Mouse (Mus musculus) heart, postnatal 14 days (tissue): ENCODE measurements around the gene Hoxd4. TPM values are rescaled to one million over a fixed set of nuclear protein-coding genes. Genes with fewer than 3 reads are reported as not detected.

ENCODE experiments used
- DNase-seq, 2 experiments: peaks; one replicate each; pipeline ENCODE4 v3.0.0; 2021 to 2022
- intact Hi-C: fragments of 180-260 bp; cut with DNase I; formaldehyde crosslinking; loops from one replicate; pipeline ENCODE4 v1.15.1; 2025
- long read RNA-seq, 2 experiments: library from polyadenylated mRNA; stranded (forward); transcript quantifications; one replicate each; pipeline ENCODE4 v2.0.0; 2021
- total RNA-seq, 2 experiments: library from RNA; stranded (reverse); gene quantifications; 2 replicates each; pipeline ENCODE4 v1.2.3; 2021

The Hoxd4 gene
- total RNA-seq, result under 1 TPM; 0.36 to 0.51 TPM
- long read RNA-seq, experiment 1, result 0 reads
- long read RNA-seq, experiment 2, result 0 reads

- DNase-seq, result peak in 1 of 2 experiments; percentile 48
- intact Hi-C loops, result no loop called here
Observed at GRCm38 (mm10) chr2:74711721-74712621, at the start of gene Hoxd4, which contains the start of gene Hoxd3. Gene Hoxd4 (plus strand): TSS chr2:74711929. Gene Hoxd3 (plus strand): TSS chr2:74711927.

GRCm38 (mm10) chr2:74663291-74663925, 48.3 kb upstream of the Hoxd4 start:
- DNase-seq, result peak in 1 of 2 experiments; percentile 60
- intact Hi-C loops, result loop anchor here (5.0 kb wide), 1 partner anchor 1091 kb away; no protein-coding TSS in a partner anchor

- intact Hi-C loops, result no loop called here
- no peak for DNase-seq
Observed at GRCm38 (mm10) chr2:74666411-74666810, 45.3 kb upstream of the Hoxd4 start.

GRCm38 (mm10) chr2:74667191-74667841, 44.4 kb upstream of the Hoxd4 start:
- DNase-seq, result no peak

DNA sequence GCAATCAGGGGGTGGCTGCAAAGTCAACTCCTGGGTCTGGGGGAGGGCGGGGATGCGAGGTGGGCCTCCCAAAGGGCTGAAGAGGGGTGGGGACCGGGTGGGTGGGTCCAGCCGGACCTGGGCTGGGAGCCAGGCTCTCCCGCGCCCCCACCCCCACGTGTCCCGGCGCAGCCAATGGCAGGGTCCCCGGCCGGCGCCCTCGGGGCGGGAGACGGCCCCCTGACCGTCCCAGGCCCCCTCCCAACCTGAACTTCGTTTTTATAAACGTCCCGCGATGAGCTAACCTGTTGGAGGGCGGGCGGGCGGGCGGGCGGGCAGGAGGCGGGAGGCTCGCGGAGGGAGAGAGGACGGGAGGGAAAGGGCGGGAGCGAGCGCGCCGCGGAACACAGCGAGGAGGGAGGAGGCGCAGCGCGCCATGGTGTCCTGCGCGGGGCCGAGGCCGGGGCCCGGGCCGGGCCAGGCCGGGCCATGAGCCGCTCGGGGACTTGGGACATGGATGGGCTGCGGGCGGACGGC, 43.8 kb upstream of the Hoxd4 start, which contains the start of gene Hoxd13:
TSS of gene Hoxd13 (plus strand) at position 469 of the 516 bp plus-strand sequence.
- intact Hi-C loops, result no loop called here
- DNase-seq, result no peak

More at GRCm38 (mm10) chr2:74667191-74667841, 44.4 kb upstream of the Hoxd4 start:
- intact Hi-C loops, result no loop called here

DNA sequence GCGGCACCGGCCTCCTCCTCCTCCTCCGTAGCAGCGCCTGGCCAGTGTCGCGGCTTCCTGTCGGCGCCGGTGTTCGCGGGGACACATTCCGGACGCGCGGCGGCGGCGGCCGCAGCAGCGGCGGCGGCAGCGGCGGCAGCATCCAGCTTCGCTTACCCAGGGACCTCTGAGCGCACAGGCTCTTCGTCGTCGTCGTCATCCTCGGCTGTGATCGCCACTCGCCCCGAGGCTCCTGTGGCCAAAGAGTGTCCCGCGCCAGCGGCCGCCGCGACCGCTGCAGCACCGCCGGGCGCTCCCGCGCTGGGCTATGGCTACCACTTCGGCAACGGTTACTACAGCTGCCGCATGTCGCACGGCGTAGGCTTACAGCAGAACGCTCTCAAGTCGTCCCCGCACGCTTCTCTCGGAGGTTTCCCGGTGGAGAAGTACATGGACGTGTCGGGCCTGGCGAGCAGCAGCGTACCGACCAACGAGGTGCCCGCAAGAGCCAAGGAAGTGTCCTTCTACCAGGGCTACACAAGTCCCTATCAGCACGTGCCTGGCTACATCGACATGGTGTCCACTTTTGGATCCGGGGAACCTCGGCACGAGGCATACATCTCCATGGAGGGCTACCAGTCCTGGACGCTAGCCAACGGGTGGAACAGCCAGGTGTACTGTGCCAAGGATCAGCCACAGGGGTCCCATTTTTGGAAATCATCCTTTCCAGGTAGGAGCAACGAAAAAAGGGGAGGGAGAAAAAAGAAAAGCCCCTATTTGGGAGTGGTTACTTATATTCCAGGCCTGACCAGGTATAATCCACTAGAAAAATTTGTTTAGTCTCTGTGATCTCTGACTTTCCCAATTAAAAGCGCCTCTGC, 43.1 kb upstream of the Hoxd4 start:
- intact Hi-C loops, result no loop called here
- no peak for DNase-seq

DNA sequence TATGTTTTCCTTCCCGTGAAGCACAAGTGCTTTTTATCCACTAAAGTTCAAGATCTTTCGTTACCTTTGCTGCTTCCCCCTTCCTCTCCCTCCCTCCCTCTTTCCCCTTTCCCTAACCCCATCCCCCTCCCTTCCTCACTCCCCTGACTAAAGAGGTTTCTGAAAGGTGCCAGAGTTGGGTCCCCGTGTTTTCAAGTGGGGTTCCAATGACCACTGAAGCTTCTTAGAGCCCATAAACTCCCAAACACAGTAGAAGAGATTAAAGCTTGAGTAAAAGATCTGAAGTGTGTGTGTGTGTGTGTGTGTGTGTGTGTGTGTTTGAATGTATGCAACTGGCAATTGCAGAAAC, 42.5 kb upstream of the Hoxd4 start:
- intact Hi-C loops, result no loop called here
- DNase-seq, result no peak

- intact Hi-C loops, result no loop called here
- DNase-seq, result no peak
Observed at GRCm38 (mm10) chr2:74669650-74670235, 42.0 kb upstream of the Hoxd4 start.

DNA sequence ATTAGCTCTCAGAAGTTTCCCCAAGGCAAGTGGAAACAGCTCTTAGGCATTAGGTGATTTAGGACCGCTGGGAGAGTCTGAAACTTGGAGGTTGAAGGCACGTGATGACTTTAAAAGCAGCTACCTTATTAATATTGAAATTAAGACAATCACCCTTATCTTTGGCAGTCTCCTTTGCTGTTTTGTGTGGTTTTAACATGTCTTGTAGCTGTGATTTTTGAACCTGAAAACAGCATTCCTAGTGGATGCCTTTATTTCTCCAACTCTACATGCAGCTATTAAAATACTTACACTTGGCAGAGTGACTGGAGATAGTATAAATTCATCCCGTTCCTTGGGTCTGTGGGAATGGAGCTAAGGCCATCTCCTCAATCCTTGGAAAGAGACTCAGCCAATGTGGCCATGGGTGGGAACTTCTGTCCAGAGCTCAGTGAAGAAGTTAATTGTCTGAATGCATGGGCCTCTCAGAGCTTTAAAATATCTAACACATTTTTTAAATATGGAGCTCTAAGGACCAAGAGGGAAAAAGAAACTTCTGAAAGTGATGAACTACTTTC, 41.0 kb upstream of the Hoxd4 start:
- DNase-seq, result no peak
- intact Hi-C loops, result no loop called here

DNA sequence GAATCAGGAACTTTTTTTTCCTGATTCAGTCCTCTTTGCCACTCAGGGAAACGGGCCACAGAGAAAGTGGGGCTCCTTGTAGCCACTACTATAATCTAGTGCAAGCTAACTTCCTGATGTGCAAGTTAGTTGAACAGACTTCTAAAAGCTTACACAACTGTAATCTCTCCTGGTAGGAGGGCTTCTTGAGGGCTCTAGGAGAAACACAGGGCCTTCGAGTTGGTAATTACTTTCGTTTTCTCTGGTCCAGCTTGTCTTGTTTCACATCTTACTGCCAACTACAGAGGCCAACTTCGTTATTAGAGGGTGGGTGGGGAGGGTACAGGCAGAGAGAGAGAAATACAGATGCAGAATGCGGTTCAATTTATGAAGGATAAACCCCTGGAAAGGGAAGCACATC, 39.9 kb upstream of the Hoxd4 start:
- intact Hi-C loops, result loop anchor here (2.0 kb wide), 1 partner anchor 705 kb away; no protein-coding TSS in a partner anchor
- no peak for DNase-seq

DNA sequence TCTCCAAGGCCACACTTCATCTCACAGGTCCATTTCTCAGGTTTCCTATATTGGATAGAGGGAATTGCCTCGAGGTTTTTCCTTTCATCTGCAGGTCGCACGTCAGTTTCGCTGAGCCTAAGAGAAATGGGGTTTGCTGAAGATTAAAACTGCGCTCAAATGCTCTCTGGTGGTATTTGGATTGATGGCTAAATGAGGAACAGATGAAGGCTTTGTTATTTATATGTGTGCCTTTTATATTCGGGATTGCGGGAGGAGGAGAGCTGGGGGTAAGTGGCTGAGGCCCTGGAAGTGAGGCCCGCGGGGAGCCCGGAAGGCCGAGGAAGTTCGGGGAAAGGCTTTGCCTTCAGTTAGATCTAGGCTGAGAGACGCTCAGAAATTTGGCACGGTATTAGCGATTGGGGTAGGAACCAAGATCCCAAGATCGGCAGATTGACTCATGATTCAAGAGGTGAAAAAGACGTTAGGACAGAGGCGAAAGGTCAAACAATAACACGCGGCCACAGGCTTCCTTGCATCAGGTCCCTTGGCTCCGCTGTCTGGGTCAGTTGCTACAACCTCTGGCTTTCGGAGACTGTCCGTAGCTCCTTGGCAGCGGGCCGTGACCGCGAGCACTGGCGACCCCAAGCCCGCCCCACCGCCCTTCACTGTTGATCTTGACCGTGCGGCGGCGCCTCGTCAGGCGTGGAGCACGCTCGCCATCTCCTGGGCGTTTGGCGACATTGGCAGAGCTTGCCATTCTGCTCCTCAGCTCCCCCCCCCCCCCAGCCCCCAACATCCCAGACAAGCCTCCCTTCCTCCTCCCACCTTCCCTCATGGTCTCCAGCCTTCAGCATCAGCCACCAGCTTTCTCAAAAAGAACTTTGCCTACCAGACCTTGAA, 39.0 kb upstream of the Hoxd4 start:
- DNase-seq, result peak in 1 of 2 experiments; percentile 66
- intact Hi-C loops, result loop anchor here (2.0 kb wide), 1 partner anchor 706 kb away; no protein-coding TSS in a partner anchor

GRCm38 (mm10) chr2:74673835-74674425, 37.8 kb upstream of the Hoxd4 start:
- DNase-seq, result no peak
- intact Hi-C loops, result loop anchor here (2.0 kb wide), 1 partner anchor 707 kb away; no protein-coding TSS in a partner anchor

GRCm38 (mm10) chr2:74674881-74675665, 36.7 kb upstream of the Hoxd4 start, which contains the start of gene Hoxd12:
Gene Hoxd12 (plus strand): TSS chr2:74675013.
- DNase-seq, result no peak
- intact Hi-C loops, result no loop called here

DNA sequence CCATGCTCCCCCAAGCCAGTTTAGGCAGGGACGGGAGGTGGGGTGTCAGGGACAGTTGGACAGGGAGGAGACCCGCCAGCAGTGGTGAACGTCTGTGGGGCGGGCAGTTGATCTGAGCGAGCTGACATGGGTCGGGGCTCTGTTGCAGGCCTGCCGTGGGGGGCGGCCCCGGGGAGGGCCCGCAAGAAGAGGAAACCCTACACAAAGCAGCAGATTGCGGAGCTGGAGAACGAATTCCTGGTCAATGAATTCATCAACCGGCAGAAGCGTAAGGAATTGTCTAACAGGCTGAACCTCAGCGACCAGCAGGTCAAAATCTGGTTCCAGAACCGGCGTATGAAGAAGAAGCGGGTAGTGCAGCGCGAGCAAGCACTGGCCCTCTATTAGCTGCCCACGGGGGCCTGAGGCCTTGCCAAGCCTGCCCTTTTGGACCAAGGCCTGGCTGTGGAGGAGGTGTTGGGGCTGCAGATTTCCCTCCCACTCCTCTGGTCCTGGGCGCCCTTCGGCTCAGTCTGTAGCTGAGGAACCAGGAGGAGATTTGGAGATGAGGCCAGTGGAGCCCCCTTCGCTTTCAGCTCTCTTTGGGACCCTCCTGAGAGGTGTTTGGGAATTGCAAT, 36.0 kb upstream of the Hoxd4 start:
- intact Hi-C loops, result no loop called here
- no peak for DNase-seq

GRCm38 (mm10) chr2:74676376-74677052, 35.2 kb upstream of the Hoxd4 start:
- intact Hi-C loops, result no loop called here

DNA sequence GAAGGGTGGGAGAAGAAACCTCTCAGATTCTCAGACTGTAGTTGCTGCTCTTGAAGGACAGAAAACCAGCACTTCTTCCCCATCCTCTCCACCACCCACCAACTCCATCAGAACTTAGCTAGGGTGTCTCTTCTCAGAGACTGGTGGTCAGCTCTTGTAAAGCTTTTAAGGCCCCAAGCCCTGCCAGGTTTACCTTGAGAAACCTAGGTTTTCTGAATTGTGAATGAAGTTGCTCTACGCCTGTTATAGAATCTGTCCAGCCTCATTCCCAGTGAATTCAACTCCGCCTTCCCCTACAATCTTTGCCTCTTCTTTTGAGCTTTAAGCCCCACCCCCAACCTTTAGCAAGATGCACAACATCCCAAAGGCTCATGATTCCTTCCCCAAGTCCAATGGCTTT, 34.6 kb upstream of the Hoxd4 start:
- no peak for DNase-seq
- intact Hi-C loops, result no loop called here

More at GRCm38 (mm10) chr2:74676376-74677052, 35.2 kb upstream of the Hoxd4 start:
- no peak for DNase-seq
